Mouse (Mus musculus) embryonic stem cell, embryonic (primary cell): ENCODE data around the gene Gm17622.

Experiments
- CTCF ChIA-PET, 4 experiments: fragments of 300-600 bp in 2 of 4; fragments of 350-600 bp in 2 of 4; sonication (Branson Sonifier 250); formaldehyde crosslinking; loops; one replicate each; lab custom pipeline; 2022; ENCODE audit warnings: inconsistent platforms in 2 of 4; lab: Charles Lee
- POLR2A ChIA-PET, 4 experiments: fragments of 300-600 bp in 2 of 4; fragments of 350-600 bp in 2 of 4; sonication (Branson Sonifier 250); formaldehyde crosslinking; loops; one replicate each; lab custom pipeline; 2022; ENCODE audit warnings: antibody characterized with exemption in 4 of 4, inconsistent platforms in 1 of 4; lab: Charles Lee

The Gm17622 gene

GRCm38 (mm10) chr13:96490433-96490832 is at the start of gene Gm17622:
Gm17622 (plus strand) TSS chr13:96490733.
- CTCF ChIA-PET, result interaction anchor here in 1 of 4 experiments (0.6 kb wide), 1 partner anchor 21 kb away, joined by 3 read pairs; no protein-coding TSS in a partner anchor
- POLR2A ChIA-PET, result interaction anchor here in 1 of 4 experiments (0.5 to 1.1 kb wide), 3 partner anchors 21 to 1235 kb away, joined by 3 read pairs; no protein-coding TSS in a partner anchor

GRCm38 (mm10) chr13:96450205-96450856 is 40.2 kb upstream of the Gm17622 start:
- CTCF ChIA-PET, result no interaction called here

GRCm38 (mm10) chr13:96450869-96451268 is 39.7 kb upstream of the Gm17622 start:
- ChIA-PET POLR2A (interaction anchor here in 1 of 4 experiments (0.6 kb wide), 1 partner anchor 104 kb away, joined by 3 read pairs; no protein-coding TSS in a partner anchor), CTCF (no interaction called here)

More at GRCm38 (mm10) chr13:96450205-96450856, 40.2 kb upstream of the Gm17622 start:
- POLR2A ChIA-PET, result no interaction called here

- CTCF ChIA-PET, result no interaction called here
- POLR2A ChIA-PET, result interaction anchor here in 2 of 4 experiments (0.6 to 1.3 kb wide), 2 partner anchors 91 to 105 kb away, joined by 3 read pairs; partner anchors contain the start of genes Col4a3bp (in 1 of the 2) and Polk (in 1 of the 2)
Observed at GRCm38 (mm10) chr13:96451386-96452140, 39.0 kb upstream of the Gm17622 start.

GRCm38 (mm10) chr13:96452621-96453020 is 37.9 kb upstream of the Gm17622 start:
- POLR2A ChIA-PET, result interaction anchor here in 2 of 4 experiments (0.6 to 1.3 kb wide), 2 partner anchors 90 to 1221 kb away, joined by 3 read pairs; partner anchors contain the start of genes Col4a3bp (in 1 of the 2) and Polk (in 1 of the 2)
- CTCF ChIA-PET, result interaction anchor here in 1 of 4 experiments (0.6 kb wide), 1 partner anchor 35 kb away, joined by 5 read pairs; no protein-coding TSS in a partner anchor

- CTCF ChIA-PET, result no interaction called here
- POLR2A ChIA-PET, result no interaction called here
Observed at GRCm38 (mm10) chr13:96454288-96454687, 36.2 kb upstream of the Gm17622 start.

- ChIA-PET POLR2A (no interaction called here), CTCF (no interaction called here)
Observed at GRCm38 (mm10) chr13:96457566-96457965, 33.0 kb upstream of the Gm17622 start.

- ChIA-PET POLR2A (no interaction called here), CTCF (no interaction called here)
Observed at GRCm38 (mm10) chr13:96458018-96458417, 32.5 kb upstream of the Gm17622 start.

GRCm38 (mm10) chr13:96458606-96459005 is 31.9 kb upstream of the Gm17622 start:
- ChIA-PET POLR2A (interaction anchor here in 1 of 4 experiments (0.6 kb wide), 1 partner anchor 216 kb away, joined by 3 read pairs; no protein-coding TSS in a partner anchor), CTCF (interaction anchor here in 1 of 4 experiments (0.6 kb wide), 1 partner anchor 999 kb away, joined by 3 read pairs; no protein-coding TSS in a partner anchor)

- ChIA-PET CTCF (interaction anchor here in 1 of 4 experiments (0.6 kb wide), 1 partner anchor 797 kb away, joined by 3 read pairs; no protein-coding TSS in a partner anchor), POLR2A (no interaction called here)
Observed at GRCm38 (mm10) chr13:96462644-96463043, 27.9 kb upstream of the Gm17622 start.

- CTCF ChIA-PET, result interaction anchor here in 2 of 4 experiments (0.7 to 1.0 kb wide), 2 partner anchors 9 to 906 kb away, joined by 3 to 7 read pairs; no protein-coding TSS in a partner anchor
- POLR2A ChIA-PET, result interaction anchor here in 1 of 4 experiments (0.8 kb wide), 1 partner anchor 41 kb away, joined by 6 read pairs; no protein-coding TSS in a partner anchor
Observed at GRCm38 (mm10) chr13:96465315-96465714, 25.2 kb upstream of the Gm17622 start.

- CTCF ChIA-PET, result interaction anchor here in 2 of 4 experiments (0.6 to 0.7 kb wide), 4 partner anchors 453 to 607 kb away, joined by 3 to 12 read pairs (median 5); no protein-coding TSS in a partner anchor
- POLR2A ChIA-PET, result interaction anchor here in 1 of 4 experiments (0.6 to 1.8 kb wide), 4 partner anchors 14 to 384 kb away, joined by 3 to 4 read pairs (median 4); no protein-coding TSS in a partner anchor
Observed at GRCm38 (mm10) chr13:96468678-96469077, 21.9 kb upstream of the Gm17622 start.

GRCm38 (mm10) chr13:96470556-96470955 is 20.0 kb upstream of the Gm17622 start:
- CTCF ChIA-PET, result no interaction called here
- POLR2A ChIA-PET, result interaction anchor here in 2 of 4 experiments (0.5 to 0.7 kb wide), 2 partner anchors 24 to 81 kb away, joined by 3 to 5 read pairs; no protein-coding TSS in a partner anchor

GRCm38 (mm10) chr13:96470957-96471356 is 19.6 kb upstream of the Gm17622 start, which contains the start of gene Ankdd1b:
Ankdd1b (minus strand) TSS chr13:96471198.
- ChIA-PET POLR2A (interaction anchor here in 1 of 4 experiments (0.5 kb wide), 1 partner anchor 24 kb away, joined by 5 read pairs; no protein-coding TSS in a partner anchor), CTCF (no interaction called here)

- POLR2A ChIA-PET, result no interaction called here
- CTCF ChIA-PET, result no interaction called here
Observed at GRCm38 (mm10) chr13:96477226-96477625, 13.3 kb upstream of the Gm17622 start.

- POLR2A ChIA-PET, result no interaction called here
- CTCF ChIA-PET, result interaction anchor here in 1 of 4 experiments (0.6 kb wide), 1 partner anchor 51 kb away, joined by 3 read pairs; no protein-coding TSS in a partner anchor
Observed at GRCm38 (mm10) chr13:96478991-96479390, 11.5 kb upstream of the Gm17622 start.

- ChIA-PET CTCF (no interaction called here), POLR2A (no interaction called here)
Observed at GRCm38 (mm10) chr13:96487230-96487629, 3.3 kb upstream of the Gm17622 start.

GRCm38 (mm10) chr13:96487968-96488367 is 2.6 kb upstream of the Gm17622 start:
- POLR2A ChIA-PET, result no interaction called here
- CTCF ChIA-PET, result no interaction called here

- ChIA-PET POLR2A (no interaction called here), CTCF (no interaction called here)
Observed at GRCm38 (mm10) chr13:96496630-96497029, 6.1 kb downstream of the Gm17622 start.
